Mouse (Mus musculus) bone marrow, adult 2 months (tissue): ENCODE data around the gene Mapk10.

Source experiments
- CTCF ChIP-seq: fragments of 200-500 bp; IDR thresholded peaks from 2 replicates; pipeline ENCODE4 v1.5.1; 2011; ENCODE audit warnings: low read length, control low read depth; ENCODE audit not compliant: control insufficient read depth, insufficient read depth
- POLR2A ChIP-seq: fragments of 200-500 bp; IDR thresholded peaks from 2 replicates; pipeline ENCODE4 v1.6.1; 2011; ENCODE audit warnings: low read depth, mild to moderate bottlenecking, control low read depth, low read length, borderline replicate concordance; ENCODE audit not compliant: control insufficient read depth

DNA sequence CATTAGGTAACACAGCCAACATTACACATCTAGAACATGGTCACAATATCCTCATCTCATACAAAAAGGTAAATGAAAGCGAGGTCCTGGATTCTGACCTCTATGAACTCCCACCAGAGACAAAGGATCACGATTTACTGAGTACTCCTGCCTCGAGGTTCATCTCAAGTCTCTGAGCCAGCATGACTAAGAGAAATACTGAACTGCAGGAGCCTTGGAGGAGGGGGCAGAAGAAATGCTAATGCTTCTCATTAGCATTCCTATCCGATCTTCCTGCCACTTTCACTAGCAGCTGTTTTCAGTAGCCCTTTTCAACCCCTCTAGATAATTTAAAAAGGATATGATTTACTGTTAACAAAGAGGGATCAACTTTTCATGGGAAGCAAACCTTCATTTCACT, 19.6 kb downstream of the Mapk10 start:
- TF ChIP-seq CTCF (no peak), POLR2A (no peak)
